ENCODE assay signal across 12 mouse cellular contexts in genomic region chr3:57466289-57466688, GRCm38 (mm10). TPM values are rescaled to one million over a fixed set of nuclear protein-coding genes. Genes with fewer than 3 reads are reported as not detected.
DNase-seq lines count a peak whose midpoint lies in the region; ATAC-seq and TF ChIP-seq lines count a peak whose summit lies in the region.
"Had no signal": no experiment of that assay in that cellular context is flagged by ENCODE, and none has a peak within 500 bp of the region (broad histone marks: within the 10 kb centered on the region; RNA-seq: fewer than 3 reads in every experiment).

No protein-coding gene starts in this region.

- no peaks in the 10 kb centered on the region for H3K36me3 ChIP-seq in forebrain, embryonic 14.5 days (ENCODE audit: control insufficient read depth, insufficient read depth, low read length)
- H3K36me3 ChIP-seq in forebrain, embryonic 12.5 days (replicated peaks) = no peaks in the 10 kb centered on the region
- H3K36me3 ChIP-seq in kidney, embryonic 15.5 days = peaks cover 16% of the 10 kb centered on the region
- no peaks in the 10 kb centered on the region for H3K36me3 ChIP-seq in midbrain, postnatal 0 days (ENCODE audit: insufficient read depth, low read length)
- H3K36me3 ChIP-seq in midbrain, embryonic 16.5 days (ENCODE audit: control insufficient read depth, insufficient read depth, low read length) = no peaks in the 10 kb centered on the region

- H3K27me3 ChIP-seq in forebrain, embryonic 14.5 days (replicated peaks; ENCODE audit: control insufficient read depth, insufficient read depth, low read length) = no peaks in the 10 kb centered on the region
- no peaks in the 10 kb centered on the region for H3K27me3 ChIP-seq in forebrain, embryonic 12.5 days
- H3K27me3 ChIP-seq in kidney, embryonic 15.5 days = no peaks in the 10 kb centered on the region
- H3K27me3 ChIP-seq in midbrain, postnatal 0 days (ENCODE audit: insufficient read depth, low read length) = no peaks in the 10 kb centered on the region
- H3K27me3 ChIP-seq in midbrain, embryonic 16.5 days (ENCODE audit: control insufficient read depth, insufficient read depth, low read depth, low read length) = no peaks in the 10 kb centered on the region
- H3K27me3 ChIP-seq: limb, embryonic 13.5 days; megakaryocyte, embryonic 14.5 days; neural tube, embryonic 13.5 days had no signal

- peak; percentile 73 for DNase-seq in forebrain, embryonic 14.5 days (ENCODE audit: low spot score)
- DNase-seq in kidney, postnatal 4 days = no peak
- DNase-seq in midbrain, postnatal 0 days (ENCODE audit: low spot score) = peak; percentile 59
- DNase-seq in retina, postnatal 1 day = peak; percentile 35

- no peaks in the 10 kb centered on the region for H3K9me3 ChIP-seq in forebrain, embryonic 14.5 days (replicated peaks; ENCODE audit: control insufficient read depth, low read length)
- H3K9me3 ChIP-seq in forebrain, embryonic 12.5 days = no peaks in the 10 kb centered on the region
- H3K9me3 ChIP-seq in kidney, embryonic 15.5 days (replicated peaks) = no peaks in the 10 kb centered on the region
- H3K9me3 ChIP-seq in midbrain, postnatal 0 days (ENCODE audit: low read length) = no peaks in the 10 kb centered on the region
- H3K9me3 ChIP-seq in midbrain, embryonic 16.5 days (replicated peaks; ENCODE audit: control insufficient read depth, low read length, poor library complexity, severe bottlenecking) = no peaks in the 10 kb centered on the region
- H3K9me3 ChIP-seq: limb, embryonic 13.5 days; megakaryocyte, embryonic 14.5 days; neural tube, embryonic 13.5 days had no signal

- TF ChIP-seq CTCF in midbrain, postnatal 0 days (IDR thresholded peaks at IDR 0.05) = peak; percentile 81

- H3K27ac ChIP-seq in forebrain, embryonic 14.5 days (ENCODE audit: low read depth, low read length) = no peak overlapping the region
- no peak overlapping the region for H3K27ac ChIP-seq in forebrain, embryonic 12.5 days
- no peak overlapping the region for H3K27ac ChIP-seq in kidney, embryonic 15.5 days
- no peak overlapping the region for H3K27ac ChIP-seq in midbrain, postnatal 0 days (ENCODE audit: low read depth, low read length)
- H3K27ac ChIP-seq in midbrain, embryonic 16.5 days (ENCODE audit: low read length) = no peak overlapping the region
- H3K27ac ChIP-seq: limb, embryonic 13.5 days; neural tube, embryonic 13.5 days had no signal

- H3K9ac ChIP-seq in forebrain, embryonic 14.5 days (ENCODE audit: low read length) = no peak overlapping the region
- H3K9ac ChIP-seq in forebrain, embryonic 12.5 days = no peak overlapping the region
- no peak overlapping the region for H3K9ac ChIP-seq in kidney, embryonic 15.5 days
- no peak overlapping the region for H3K9ac ChIP-seq in midbrain, postnatal 0 days (replicated peaks; ENCODE audit: low read length, poor library complexity, severe bottlenecking)
- no peak overlapping the region for H3K9ac ChIP-seq in midbrain, embryonic 16.5 days (ENCODE audit: low read depth, low read length)
- H3K9ac ChIP-seq: limb, embryonic 13.5 days; neural tube, embryonic 13.5 days had no signal

- peaks cover 6% of the 10 kb centered on the region for H3K4me1 ChIP-seq in forebrain, embryonic 14.5 days (ENCODE audit: control insufficient read depth, insufficient read depth, low read length)
- peaks cover 11% of the 10 kb centered on the region for H3K4me1 ChIP-seq in forebrain, embryonic 12.5 days
- peaks cover 15% of the 10 kb centered on the region for H3K4me1 ChIP-seq in kidney, embryonic 15.5 days
- H3K4me1 ChIP-seq in midbrain, postnatal 0 days (ENCODE audit: insufficient read depth, low read length) = no peaks in the 10 kb centered on the region
- H3K4me1 ChIP-seq in midbrain, embryonic 16.5 days (ENCODE audit: control insufficient read depth, insufficient read depth, low read length) = peaks cover 8% of the 10 kb centered on the region

- 76% methylated on average over 3 of the region's 3 CpGs for WGBS in forebrain, embryonic 14.5 days
- WGBS in forebrain, embryonic 12.5 days = 74% methylated on average over 3 of the region's 3 CpGs
- WGBS in kidney, embryonic 15.5 days = 64% methylated on average over 3 of the region's 3 CpGs
- WGBS in midbrain, postnatal 0 days = 69% methylated on average over 3 of the region's 3 CpGs
- 66% methylated on average over 3 of the region's 3 CpGs for WGBS in midbrain, embryonic 16.5 days

- H3K4me3 ChIP-seq in forebrain, embryonic 14.5 days (ENCODE audit: low read depth, low read length) = no peak overlapping the region
- no peak overlapping the region for H3K4me3 ChIP-seq in forebrain, embryonic 12.5 days (replicated peaks)
- no peak overlapping the region for H3K4me3 ChIP-seq in kidney, embryonic 15.5 days (replicated peaks)
- H3K4me3 ChIP-seq in midbrain, postnatal 0 days (ENCODE audit: low read depth, low read length) = no peak overlapping the region
- H3K4me3 ChIP-seq in midbrain, embryonic 16.5 days (ENCODE audit: low read depth, low read length) = no peak overlapping the region
- H3K4me3 ChIP-seq: limb, embryonic 13.5 days; megakaryocyte, embryonic 14.5 days; neural tube, embryonic 13.5 days had no signal

- H3K4me2 ChIP-seq in forebrain, embryonic 14.5 days (ENCODE audit: low read length) = no peak overlapping the region
- no peak overlapping the region for H3K4me2 ChIP-seq in forebrain, embryonic 12.5 days
- H3K4me2 ChIP-seq in kidney, embryonic 15.5 days = no peak overlapping the region
- H3K4me2 ChIP-seq in midbrain, postnatal 0 days (ENCODE audit: low read depth, low read length, poor library complexity, severe bottlenecking) = no peak overlapping the region
- H3K4me2 ChIP-seq in midbrain, embryonic 16.5 days (ENCODE audit: low read length) = no peak overlapping the region
- H3K4me2 ChIP-seq: limb, embryonic 13.5 days; neural tube, embryonic 13.5 days had no signal

- no peak for ATAC-seq in forebrain, embryonic 14.5 days
- no peak for ATAC-seq in forebrain, embryonic 12.5 days (ENCODE audit: low FRiP score)
- 0 out of 2 replicates have a peak, but pooled peaks have one; percentile 37 for ATAC-seq in kidney, embryonic 15.5 days (replicated peaks; ENCODE audit: low FRiP score)
- no peak; the same call in 1 of the 2 replicates for ATAC-seq in midbrain, postnatal 0 days (ENCODE audit: low FRiP score)
- no peak for ATAC-seq in midbrain, embryonic 16.5 days
- no peak for ATAC-seq in megakaryocyte progenitor cell, adult 5-6 weeks (replicated peaks; ENCODE audit: poor library complexity)

RNA-seq across cellular contexts. Expression of gene Tm4sf4, which starts 41.2 kb away (rescaled TPM):
- 0.11 TPM in 1 of 2 replicates, not detected in the other for polyA plus RNA-seq in forebrain, embryonic 14.5 days (2014; fragmentation: Nextera tagmentation; extraction: Ambion mirVana)
- not detected in 2 replicates for polyA plus RNA-seq in forebrain, embryonic 12.5 days (2016; fragmentation: Nextera tagmentation; extraction: Ambion mirVana)
- polyA plus RNA-seq in kidney, embryonic 15.5 days (2015; fragmentation: Nextera tagmentation; extraction: Ambion mirVana) = 1.9 and 3.1 TPM in 2 replicates
- not detected in 2 replicates for total RNA-seq in midbrain, postnatal 0 days (2014; rRNA removed)
- polyA plus RNA-seq in midbrain, postnatal 0 days (2015; fragmentation: Nextera tagmentation; extraction: Ambion mirVana) = 0.11 and 0.30 TPM in 2 replicates
- not detected in 2 replicates for polyA plus RNA-seq in midbrain, embryonic 16.5 days (2015; fragmentation: Nextera tagmentation; extraction: Ambion mirVana)
- not detected in 2 replicates for total RNA-seq in megakaryocyte progenitor cell, adult 5-6 weeks (2015)
- not detected in 2 replicates for total RNA-seq in megakaryocyte progenitor cell, adult 5-6 weeks (2017)
- total RNA-seq: gastrocnemius, adult 18-20 months had no signal

Comparison
In these comparisons a context has a peak if more than half of its experiments do, and no peak if none do; other contexts are left out.
1. DNase-seq: peak in forebrain, embryonic 14.5 days (single experiment), midbrain, postnatal 0 days (single experiment) and retina, postnatal 1 day (single experiment); none in kidney, postnatal 4 days (0 of 2).